ENCODE assay signal across 9 mouse cellular contexts in the genomic region with DNA sequence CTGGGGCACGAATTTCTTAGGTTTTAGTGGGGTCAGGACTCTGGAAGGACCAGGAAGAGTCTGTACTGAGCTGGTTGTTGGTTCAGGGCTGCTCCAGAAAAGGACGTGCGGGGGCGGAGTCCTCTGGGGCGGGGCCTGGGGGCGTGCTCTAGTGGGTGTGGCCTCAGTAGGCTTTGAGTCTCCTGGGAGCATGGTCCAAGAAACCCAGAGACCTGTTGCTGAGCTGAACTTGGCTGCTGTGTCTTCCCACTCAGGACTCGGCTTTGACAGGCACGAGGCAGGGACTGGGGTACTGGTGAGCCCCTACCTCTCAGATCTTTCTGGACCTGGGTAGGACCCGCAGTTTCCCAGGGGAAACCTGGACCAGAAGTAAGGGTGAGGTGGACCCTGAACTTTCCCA. TPM values are rescaled to one million over a fixed set of nuclear protein-coding genes. Genes with fewer than 3 reads are reported as not detected.
DNase-seq lines count a peak whose midpoint lies in the region; ATAC-seq lines count a peak whose summit lies in the region.
"Had no signal": no experiment of that assay in that cellular context is flagged by ENCODE, and none has a peak within 500 bp of the region (broad histone marks: within the 10 kb centered on the region; RNA-seq: fewer than 3 reads in every experiment).

TSS of gene Tfr2 (plus strand) at position 176 of the 400 bp plus-strand sequence.

- no peak within 1 kb of the TSS for H3K4me3 ChIP-seq in hindbrain, embryonic 16.5 days (ENCODE audit: low read length)
- H3K4me3 ChIP-seq: embryonic facial prominence, embryonic 12.5 days had no signal

- H3K27ac ChIP-seq in hindbrain, embryonic 16.5 days (ENCODE audit: low read depth, low read length): no peak within 1 kb of the TSS
- H3K27ac ChIP-seq: embryonic facial prominence, embryonic 12.5 days had no signal

- DNase-seq in left cerebral cortex, adult 18-20 months (ENCODE audit: low spot score in 2 of 2): no peak
- no peak for DNase-seq in left cerebral cortex, postnatal 25 days (ENCODE audit: low spot score in 2 of 2)
- DNase-seq in adrenal gland, adult 2 months: peak; percentile 77
- DNase-seq in heart, adult 9 months (ENCODE audit: low spot score in 2 of 2): peak; percentile 28 to 56
- peak; percentile 60 to 74 for DNase-seq in kidney, postnatal 4 days
- DNase-seq in lung, postnatal 4 days: peak; percentile 61 to 73
- DNase-seq in thymus, postnatal 0 days (ENCODE audit: low spot score): peak; percentile 49

- peaks cover 10% of the 10 kb centered on the region for H3K36me3 ChIP-seq in hindbrain, embryonic 16.5 days (ENCODE audit: control insufficient read depth, insufficient read depth, low read length)
- H3K36me3 ChIP-seq: embryonic facial prominence, embryonic 12.5 days had no signal

- no peaks in the 10 kb centered on the region for H3K9me3 ChIP-seq in hindbrain, embryonic 16.5 days (ENCODE audit: control insufficient read depth, low read length)
- H3K9me3 ChIP-seq: embryonic facial prominence, embryonic 12.5 days had no signal

- no peak for ATAC-seq in hindbrain, embryonic 16.5 days

- H3K4me2 ChIP-seq in hindbrain, embryonic 16.5 days (ENCODE audit: low read length): no peak within 1 kb of the TSS
- H3K4me2 ChIP-seq: embryonic facial prominence, embryonic 12.5 days had no signal

- intact Hi-C loops in left cerebral cortex, postnatal 25 days (cut with DNase I): no loop called here

- no peak within 1 kb of the TSS for H3K9ac ChIP-seq in hindbrain, embryonic 16.5 days (ENCODE audit: low read depth, low read length)
- H3K9ac ChIP-seq: embryonic facial prominence, embryonic 12.5 days had no signal

- WGBS in hindbrain, embryonic 16.5 days: 37% methylated on average over 9 of the region's 9 CpGs

- no peaks in the 10 kb centered on the region for H3K27me3 ChIP-seq in hindbrain, embryonic 16.5 days (replicated peaks; ENCODE audit: control insufficient read depth, insufficient read depth, low read length)

- H3K4me1 ChIP-seq in hindbrain, embryonic 16.5 days (ENCODE audit: control insufficient read depth, insufficient read depth, low read depth, low read length): peaks cover 4% of the 10 kb centered on the region; the same call in 1 of the 2 replicates
- H3K4me1 ChIP-seq: embryonic facial prominence, embryonic 12.5 days had no signal

RNA-seq across cellular contexts. Expression of gene Tfr2, which starts in this region (rescaled TPM):
- total RNA-seq in left cerebral cortex, adult 18-20 months (2021): 10 to 100 TPM; 12.8 to 13.2 TPM
- 1 to 10 TPM; 8.1 to 8.9 TPM for total RNA-seq in left cerebral cortex, postnatal 25 days (2021)
- 1 to 10 TPM; 1.1 to 1.9 TPM for total RNA-seq in adrenal gland, adult 2 months (2021)
- polyA plus RNA-seq in adrenal gland, adult 2 months (2012; rRNA removed): 1.9 and 2.4 TPM in 2 replicates
- polyA plus RNA-seq in thymus, postnatal 0 days (2015; fragmentation: Nextera tagmentation; extraction: Ambion mirVana): 0.98 and 1.2 TPM in 2 replicates
- 7.9 and 8.4 TPM in 2 replicates for polyA plus RNA-seq in hindbrain, embryonic 16.5 days (2015; fragmentation: Nextera tagmentation; extraction: Ambion mirVana)

Comparison
In these comparisons a context has a peak if more than half of its experiments do, and no peak if none do; other contexts are left out.
1. DNase-seq: peak in adrenal gland, adult 2 months (single experiment), heart, adult 9 months (2 of 2), kidney, postnatal 4 days (2 of 2), lung, postnatal 4 days (2 of 2) and thymus, postnatal 0 days (single experiment); none in left cerebral cortex, adult 18-20 months (0 of 2) and left cerebral cortex, postnatal 25 days (0 of 2).